Mouse (Mus musculus) kidney, embryonic 15.5 days (tissue): Measurements from ENCODE around the gene Dytn. TPM values are rescaled to one million over a fixed set of nuclear protein-coding genes. Genes with fewer than 3 reads are reported as not detected.

Source experiments
- ATAC-seq: fragments of 200-750 bp; cut with Nextera tagmentation; replicated peaks from 2 replicates; pipeline ENCODE4 v1.8.0; 2017; ENCODE audit warnings: moderate TSS enrichment; ENCODE audit not compliant: low FRiP score
- H3K27ac ChIP-seq: fragments of 300-500 bp; sonication (generic); 2 replicates; pipeline ENCODE4 v1.5.1; 2015; ENCODE audit warnings: mild to moderate bottlenecking, inconsistent platforms
- H3K27me3 ChIP-seq: fragments of 300-500 bp; sonication (generic); 2 replicates; pipeline ENCODE4 v1.6.1; 2015; ENCODE audit warnings: inconsistent platforms
- H3K36me3 ChIP-seq: fragments of 300-500 bp; sonication (generic); 2 replicates; pipeline ENCODE4 v1.6.1; 2015; ENCODE audit warnings: inconsistent platforms
- H3K4me1 ChIP-seq: fragments of 300-500 bp; sonication (generic); 2 replicates; pipeline ENCODE4 v1.6.1; 2015; ENCODE audit warnings: inconsistent platforms
- H3K4me2 ChIP-seq: fragments of 300-500 bp; sonication (generic); 2 replicates; pipeline ENCODE4 v1.6.1; 2015; ENCODE audit warnings: moderate library complexity, mild to moderate bottlenecking, inconsistent platforms
- H3K4me3 ChIP-seq: fragments of 300-500 bp; sonication (generic); replicated peaks from 2 replicates; pipeline ENCODE4 v1.5.1; 2015; ENCODE audit warnings: mild to moderate bottlenecking, inconsistent platforms
- H3K9ac ChIP-seq: fragments of 300-500 bp; sonication (generic); 2 replicates; pipeline ENCODE4 v1.6.1; 2015; ENCODE audit warnings: mild to moderate bottlenecking, inconsistent platforms
- H3K9me3 ChIP-seq: fragments of 300-500 bp; sonication (generic); replicated peaks from 2 replicates; pipeline ENCODE4 v1.6.1; 2016; ENCODE audit warnings: inconsistent platforms
- WGBS: fragments of 180-500 bp; shearing (Covaris S2); methylation state at CpG from one replicate; pipeline ENCODE4 v1.1.7; 2015; ENCODE audit warnings: mixed read lengths; 5-methylcytosine and 5-hydroxymethylcytosine counted together
- polyA plus RNA-seq: library from polyadenylated mRNA; unstranded; fragments of >200 nt; fragmentation: Nextera tagmentation; extraction: Ambion mirVana; gene quantifications from 2 replicates; pipeline ENCODE4 v1.2.1, GENCODE M21; 2015

Gene Dytn
- polyA plus RNA-seq, 1 experiment from 2014 or later: not detected

DNA sequence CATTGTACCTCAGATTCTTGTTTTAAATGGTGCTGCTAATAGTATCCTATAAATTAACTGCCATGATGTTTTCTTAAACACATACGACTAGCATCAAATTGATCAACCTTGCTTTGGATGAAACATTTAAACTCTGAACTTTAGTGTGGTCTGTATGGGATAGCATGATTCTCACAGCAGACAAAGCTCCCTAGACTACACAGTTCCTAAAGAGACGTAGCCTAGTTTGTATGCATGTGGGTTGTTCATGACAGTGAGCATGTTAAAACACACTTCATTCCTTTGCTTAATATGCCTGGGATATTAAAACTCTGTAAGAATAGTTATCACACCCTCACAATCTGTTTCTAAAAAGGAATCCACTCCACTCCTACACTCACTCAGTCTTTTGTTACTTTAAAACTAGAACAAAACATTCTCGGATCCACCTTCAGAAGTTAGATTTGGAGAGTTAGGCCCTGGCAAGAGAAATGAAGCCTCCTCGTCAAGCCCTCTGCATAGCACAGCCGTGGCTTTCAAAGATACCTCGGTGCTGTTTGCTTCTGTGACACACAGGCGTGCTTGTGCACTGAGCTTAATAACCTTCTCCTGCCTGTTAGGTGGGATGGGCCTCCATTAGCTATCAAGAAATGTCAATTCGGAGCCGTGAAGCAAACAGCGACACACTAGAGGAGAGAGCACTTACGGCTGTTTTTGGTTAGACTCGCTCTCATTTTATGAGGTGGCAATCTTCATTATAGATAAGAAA, 112.7 kb downstream of the Dytn start:
- no peak for ATAC-seq
- WGBS: 56% methylated on average over 12 of the region's 12 CpGs

DNA sequence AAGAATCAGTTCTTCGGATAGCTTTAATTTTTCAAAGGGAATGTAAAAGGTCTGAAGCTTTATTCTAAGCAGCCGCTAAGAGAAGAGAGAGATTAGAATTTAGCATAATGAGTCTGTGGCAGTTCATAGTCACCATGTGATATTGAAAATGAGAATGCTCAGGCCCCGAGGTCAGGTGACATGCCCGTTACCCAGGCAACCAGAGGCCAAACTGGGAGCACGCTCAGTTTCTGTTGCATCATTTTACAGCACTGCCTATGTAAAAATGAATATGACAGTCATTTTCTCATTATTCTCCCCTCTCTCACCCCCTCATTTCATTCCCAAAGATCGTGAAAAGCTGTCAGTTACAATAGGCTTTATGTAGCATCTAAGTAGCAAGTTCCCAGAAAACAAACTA, 113.3 kb downstream of the Dytn start:
- Histone ChIP-seq H3K36me3 (no peaks in the 10 kb centered on the region), H3K9me3 (no peaks in the 10 kb centered on the region), H3K9ac (no peak overlapping the region), H3K4me3 (no peak overlapping the region), H3K27me3 (no peaks in the 10 kb centered on the region), H3K27ac (no peak overlapping the region), H3K4me2 (no peak overlapping the region), H3K4me1 (no peaks in the 10 kb centered on the region)
- ATAC-seq: no peak
- 64% methylated on average over 6 of the region's 6 CpGs for WGBS

More for the DNA sequence above, 112.7 kb downstream of the Dytn start:
- Histone ChIP-seq H3K27ac (no peak overlapping the region), H3K36me3 (no peaks in the 10 kb centered on the region), H3K4me2 (no peak overlapping the region), H3K9me3 (no peaks in the 10 kb centered on the region), H3K9ac (no peak overlapping the region), H3K4me3 (no peak overlapping the region), H3K4me1 (no peaks in the 10 kb centered on the region), H3K27me3 (no peaks in the 10 kb centered on the region)

Other genes with a start within 250 kb of the Dytn start
- 1.2 and 2.1 TPM in 2 replicates for gene Adam23, start 241.0 kb downstream of the Dytn start, polyA plus RNA-seq
- gene Gm39653, start 71.0 kb downstream of the Dytn start, polyA plus RNA-seq: not detected in 2 replicates
- gene Mdh1b, start 43.4 kb upstream of the Dytn start, polyA plus RNA-seq: 0.13 and 0.23 TPM in 2 replicates
- 62.3 and 65.4 TPM in 2 replicates for gene Fastkd2, start 43.7 kb upstream of the Dytn start, polyA plus RNA-seq
- gene 4933402D24Rik, start 82.3 kb upstream of the Dytn start, polyA plus RNA-seq: 0.09 TPM in 1 of 2 replicates, not detected in the other